Mouse (Mus musculus) liver (tissue): ENCODE results near the gene Fgf4.
"Not testable (repeated sequence)": the region's sequence is repeated elsewhere in the genome, so short reads cannot be mapped to it uniquely, and the experiment has no call there.

ENCODE experiments used
- DNase-seq: peaks from one replicate; pipeline ENCODE4 v3.0.0-alpha.2; 2020; ENCODE audit warnings: mixed read lengths

Fgf4 gene

GRCm38 (mm10) chr7:144867602-144868001 lies 20.4 kb downstream of the Fgf4 start:
- DNase-seq = no peak

GRCm38 (mm10) chr7:144872420-144872819 lies 25.3 kb downstream of the Fgf4 start:
- no peak for DNase-seq

- no peak for DNase-seq
These were observed 26.0 kb downstream of the Fgf4 start for GRCm38 (mm10) chr7:144873160-144873559.

GRCm38 (mm10) chr7:144874226-144874625 lies 27.1 kb downstream of the Fgf4 start:
- DNase-seq = no peak

GRCm38 (mm10) chr7:144878401-144878800 lies 31.2 kb downstream of the Fgf4 start:
- no peak for DNase-seq

GRCm38 (mm10) chr7:144883106-144883505 lies 35.9 kb downstream of the Fgf4 start:
- no peak for DNase-seq

GRCm38 (mm10) chr7:144887672-144888071 lies 40.5 kb downstream of the Fgf4 start:
- peak; percentile 19 for DNase-seq

- no peak for DNase-seq
These were observed 41.6 kb downstream of the Fgf4 start for GRCm38 (mm10) chr7:144888564-144889299.

- DNase-seq = not testable (repeated sequence)
These were observed 43.5 kb downstream of the Fgf4 start for GRCm38 (mm10) chr7:144890661-144891060.

- DNase-seq = no peak
These were observed 44.7 kb downstream of the Fgf4 start for GRCm38 (mm10) chr7:144891863-144892262.

- no peak for DNase-seq
These were observed 45.2 kb downstream of the Fgf4 start for GRCm38 (mm10) chr7:144892322-144892721.

GRCm38 (mm10) chr7:144894191-144894590 lies 47.0 kb downstream of the Fgf4 start:
- peak; percentile 37 for DNase-seq

GRCm38 (mm10) chr7:144894706-144895105 lies 47.5 kb downstream of the Fgf4 start:
- no peak for DNase-seq

- DNase-seq = peak; percentile 72
These were observed 48.3 kb downstream of the Fgf4 start for GRCm38 (mm10) chr7:144895305-144896111.

GRCm38 (mm10) chr7:144896294-144897218 lies 49.4 kb downstream of the Fgf4 start, which contains the start of gene Fgf15:
Gene Fgf15, plus strand, starts transcription at chr7:144896531.
- DNase-seq = peak; percentile 20

GRCm38 (mm10) chr7:144898506-144898905 lies 51.3 kb downstream of the Fgf4 start:
- DNase-seq = no peak

GRCm38 (mm10) chr7:144905514-144905913 lies 58.3 kb downstream of the Fgf4 start:
- DNase-seq = not testable (repeated sequence)

GRCm38 (mm10) chr7:144906708-144907397 lies 59.7 kb downstream of the Fgf4 start:
- peak; percentile 65 for DNase-seq

- peak; percentile 29 for DNase-seq
These were observed 60.6 kb downstream of the Fgf4 start for GRCm38 (mm10) chr7:144907793-144908192.

GRCm38 (mm10) chr7:144908705-144909104 lies 61.5 kb downstream of the Fgf4 start:
- no peak for DNase-seq

- no peak for DNase-seq
These were observed 64.0 kb downstream of the Fgf4 start for GRCm38 (mm10) chr7:144911121-144911520.

- DNase-seq = no peak
These were observed 65.7 kb downstream of the Fgf4 start for GRCm38 (mm10) chr7:144912897-144913296.
